In the genomic region with DNA sequence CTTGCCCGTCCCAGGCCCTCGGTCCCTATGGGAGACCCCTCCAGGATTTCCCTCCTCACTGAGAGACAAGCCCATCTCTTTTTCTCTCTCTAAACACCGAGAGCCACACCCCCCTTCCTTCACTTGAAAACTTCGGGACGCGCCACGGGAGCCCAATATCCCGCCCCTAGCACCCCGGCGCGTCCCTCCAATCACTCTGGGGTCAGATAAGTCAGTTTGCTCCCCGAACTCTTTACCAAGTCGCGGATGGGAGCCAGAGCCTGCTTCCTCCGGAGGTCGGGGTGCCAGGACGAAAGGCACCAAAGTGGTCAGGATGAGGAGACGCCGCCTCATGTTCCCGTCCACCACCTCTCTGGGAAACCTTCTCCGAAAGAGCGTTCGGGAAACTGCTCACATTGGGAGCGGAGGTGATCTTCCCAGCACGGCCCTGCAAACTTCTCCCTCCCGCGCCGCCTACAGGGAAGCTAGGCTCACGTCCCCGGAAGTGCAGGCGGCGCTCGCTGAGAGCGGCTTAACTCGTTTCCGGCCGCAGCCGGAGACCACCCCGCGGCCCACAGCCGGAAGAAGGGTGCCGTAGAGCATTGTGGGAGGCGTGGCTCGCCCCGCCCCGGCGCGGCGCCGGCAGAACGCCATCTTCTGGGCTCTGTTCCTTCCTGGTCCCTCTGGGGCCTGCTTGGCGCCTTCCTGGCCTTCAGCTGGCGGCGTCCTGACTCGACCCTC, we compare ENCODE assay signal across 8 mouse cellular contexts. TPM values are rescaled to one million over a fixed set of nuclear protein-coding genes. Genes with fewer than 3 reads are reported as not detected.
DNase-seq lines count a peak whose midpoint lies in the region; ATAC-seq and TF ChIP-seq lines count a peak whose summit lies in the region.

A gene (minus strand): TSS at position 533 of the 720 bp plus-strand sequence.

- WGBS in hindbrain, embryonic 13.5 days, result under 1% methylated on average over 55 of the region's 55 CpGs

- DNase-seq in Patski (ENCODE audit: low read depth, low spot score), result peak; percentile 74
- DNase-seq in cerebellum, postnatal 14 days, result peak; percentile 98
- peak; percentile 92 to 93 for DNase-seq in frontal cortex, postnatal 14 days (ENCODE audit: low spot score in 2 of 2)
- DNase-seq in layer of hippocampus, postnatal 25 days (ENCODE audit: extremely low spot score in 1 of 2, low spot score in 1 of 2), result peak; percentile 89 to 96
- DNase-seq in lung, postnatal 25 days (ENCODE audit: low spot score), result peak; percentile 97
- DNase-seq in retina, embryonic 14.5 days (ENCODE audit: low spot score), result peak; percentile 96
- DNase-seq in thymus, postnatal 4 days, result peak; percentile 96

- CTCF ChIA-PET in Patski (lab: Charles Lee), result interaction anchor here (1.0 kb wide), 1 partner anchor 9 kb away, joined by 4 read pairs; no protein-coding TSS in a partner anchor

- H3K9me3 ChIP-seq in hindbrain, embryonic 13.5 days, result no peaks in the 10 kb centered on the region

- H3K27ac ChIP-seq in hindbrain, embryonic 13.5 days, result peak within 1 kb of the TSS; percentile 94

- POLR2A ChIA-PET in Patski (lab: Charles Lee), result no interaction called here

- peaks cover 17% of the 10 kb centered on the region for H3K4me1 ChIP-seq in hindbrain, embryonic 13.5 days (replicated peaks)

- peak; percentile 90 for TF ChIP-seq CTCF in Patski (IDR thresholded peaks at IDR 0.05)

- peak within 1 kb of the TSS; percentile 62 for H3K4me3 ChIP-seq in hindbrain, embryonic 13.5 days

- H3K9ac ChIP-seq in hindbrain, embryonic 13.5 days, result peak within 1 kb of the TSS; percentile 88

- in situ Hi-C loops in Patski (cut with MboI; ENCODE audit: low pct_unique_long_range_greater_than_20kb), result no loop called here

- peak; percentile 99 for ATAC-seq in Patski
- ATAC-seq in hindbrain, embryonic 13.5 days (ENCODE audit: low FRiP score), result peak; percentile 99

- no peaks in the 10 kb centered on the region for H3K27me3 ChIP-seq in Patski
- H3K27me3 ChIP-seq in hindbrain, embryonic 13.5 days, result no peaks in the 10 kb centered on the region

- H3K4me2 ChIP-seq in hindbrain, embryonic 13.5 days, result peak within 1 kb of the TSS; percentile 76

- no peaks in the 10 kb centered on the region for H3K36me3 ChIP-seq in hindbrain, embryonic 13.5 days

RNA-seq across cellular contexts. Expression of the gene that starts here (rescaled TPM):
- 41.7 TPM for polyA plus RNA-seq in Patski (2021)
- 21.5 and 22.8 TPM in 2 replicates for polyA plus RNA-seq in hindbrain, embryonic 13.5 days (2015; fragmentation: Nextera tagmentation; extraction: Ambion mirVana)
- 10 to 100 TPM; 17.6 to 22.0 TPM for total RNA-seq in layer of hippocampus, postnatal 25 days (2021)

Comparison
In these comparisons a context has a peak if more than half of its experiments do, and no peak if none do; other contexts are left out.
1. Peak in every context shown above with its lines: DNase-seq, ATAC-seq, H3K4me3 ChIP-seq and H3K27ac ChIP-seq.